Mouse (Mus musculus) kidney, postnatal 10 days (tissue): ENCODE results near the gene Crb2.

Experiments used
- DNase-seq: peaks from one replicate; pipeline ENCODE4 v3.0.0; 2021; ENCODE audit warnings: mixed read lengths

Crb2 gene

GRCm38 (mm10) chr2:37776016-37776415 lies at the start of gene Crb2:
Crb2 (plus strand) TSS chr2:37776249.
- peak; percentile 47 for DNase-seq

DNA sequence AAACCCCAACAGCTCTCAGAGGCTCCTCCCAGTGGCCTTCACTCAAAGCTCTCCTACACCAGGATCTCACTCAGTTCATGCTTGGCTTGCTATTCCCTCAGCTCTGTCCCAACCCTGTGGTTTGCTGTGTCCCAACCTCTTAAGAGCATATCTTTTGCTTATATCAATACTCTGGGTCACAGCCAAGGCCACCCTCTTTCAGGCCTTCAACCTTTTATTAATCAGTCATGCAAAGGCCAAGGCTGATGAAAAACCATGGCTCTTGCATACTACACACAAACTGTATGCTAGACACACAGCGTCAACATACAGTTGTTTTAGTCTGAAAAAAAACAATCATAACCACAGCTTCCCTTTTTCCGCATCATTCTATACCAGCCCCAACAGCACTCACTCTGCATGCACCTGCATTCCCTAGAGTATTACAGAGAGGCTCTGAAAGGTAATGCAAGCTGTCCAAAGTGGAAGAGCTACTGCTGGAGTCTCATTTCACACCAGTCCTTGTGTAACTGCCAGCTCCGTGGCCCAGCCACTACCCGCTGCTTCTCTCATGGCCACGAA lies 44.7 kb upstream of the Crb2 start:
- no peak for DNase-seq

GRCm38 (mm10) chr2:37734979-37735806 lies 40.9 kb upstream of the Crb2 start:
- peak; percentile 46 for DNase-seq

- DNase-seq = no peak
Observed at GRCm38 (mm10) chr2:37735807-37736188, 40.3 kb upstream of the Crb2 start.

GRCm38 (mm10) chr2:37741806-37742554 lies 34.1 kb upstream of the Crb2 start:
- no peak for DNase-seq

- no peak for DNase-seq
Observed at GRCm38 (mm10) chr2:37744773-37745395, 31.2 kb upstream of the Crb2 start.

DNA sequence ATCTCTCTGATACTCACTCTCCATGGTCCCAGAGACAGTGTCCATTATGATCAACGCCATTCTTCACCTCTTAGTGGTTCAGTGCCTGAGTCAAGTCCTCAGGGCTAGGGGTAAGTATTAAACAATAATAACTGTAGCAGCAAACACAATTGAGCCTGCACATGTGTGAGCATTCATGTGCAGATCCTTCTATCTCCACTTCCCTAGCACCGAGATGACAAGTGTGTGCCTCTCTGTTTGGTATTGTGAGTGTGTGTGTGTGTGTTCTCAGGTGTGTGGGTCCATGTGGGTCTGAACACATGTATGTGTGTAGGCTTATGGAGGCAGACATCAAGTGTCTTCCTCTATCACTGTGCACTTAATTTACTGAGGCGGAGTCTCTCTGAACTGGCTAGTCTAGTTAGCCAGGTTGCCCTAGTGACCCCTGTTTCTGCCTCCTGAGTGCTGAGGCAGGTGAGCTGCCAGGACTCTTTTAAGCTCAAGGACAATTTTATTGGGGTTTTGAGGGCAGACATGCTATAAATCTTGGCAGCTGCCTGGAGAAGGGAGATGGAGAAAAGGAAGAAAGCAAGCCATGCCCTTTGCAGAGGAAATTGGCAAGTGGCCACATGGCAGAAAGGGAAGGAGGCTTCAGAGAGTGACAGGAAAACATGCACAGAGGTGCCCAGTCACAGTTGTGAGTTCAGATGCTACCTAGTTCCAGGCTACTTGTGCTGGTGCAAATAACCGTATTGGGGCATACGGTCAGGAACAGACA lies 29.6 kb upstream of the Crb2 start:
- DNase-seq = no peak

DNA sequence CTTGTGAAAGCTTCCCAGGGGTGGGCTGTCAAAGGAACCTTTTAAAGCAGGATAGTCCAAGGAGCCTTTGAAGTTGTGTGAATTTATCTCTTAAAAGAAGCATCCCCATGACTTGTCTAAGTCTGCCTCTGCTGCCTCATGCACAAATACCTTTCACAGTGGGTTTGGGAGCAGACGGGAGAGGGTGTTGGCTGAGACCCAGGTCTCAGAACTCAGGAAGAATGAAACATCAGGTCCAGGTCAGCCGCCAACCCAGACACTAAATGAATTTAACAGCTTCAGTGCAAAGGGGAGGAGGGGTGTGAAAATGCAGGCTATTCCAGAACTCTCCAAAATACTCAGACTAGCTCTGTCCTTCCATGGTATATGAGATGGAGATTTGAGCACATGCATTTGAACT lies 28.1 kb upstream of the Crb2 start:
- DNase-seq = no peak

DNA sequence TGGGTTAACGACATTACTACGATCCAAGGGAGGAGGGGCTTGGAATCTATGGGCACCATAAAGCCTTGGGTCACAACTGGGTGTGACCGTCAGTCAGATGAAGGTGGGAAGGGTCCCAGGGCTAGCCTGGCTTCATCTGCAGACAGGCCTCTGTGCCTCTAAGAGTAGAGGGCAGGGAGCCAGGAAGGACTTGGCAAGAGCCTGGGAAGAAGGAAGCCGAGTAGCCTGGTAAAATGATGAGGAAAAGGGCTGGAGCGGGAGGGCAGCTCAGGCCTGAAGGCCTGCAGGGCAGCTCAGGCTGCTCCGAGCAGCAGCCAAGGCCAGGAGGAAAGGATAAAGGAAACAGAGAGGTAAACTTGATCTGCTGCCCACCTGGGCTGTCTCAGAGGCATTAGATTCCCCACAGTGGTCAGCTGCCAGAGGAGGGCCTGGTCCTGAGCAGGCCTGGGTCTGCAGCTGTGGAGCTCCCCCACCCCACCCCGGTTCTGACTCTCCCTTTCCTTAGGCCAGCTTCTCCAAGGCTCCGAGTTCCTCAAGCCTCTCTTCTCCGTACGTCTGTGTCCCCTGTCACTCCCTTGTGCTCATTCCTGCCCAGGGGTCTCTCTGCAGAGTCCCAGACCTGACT lies 27.5 kb upstream of the Crb2 start:
- peak; percentile 57 for DNase-seq

GRCm38 (mm10) chr2:37749323-37749722 lies 26.7 kb upstream of the Crb2 start:
- DNase-seq = no peak

DNA sequence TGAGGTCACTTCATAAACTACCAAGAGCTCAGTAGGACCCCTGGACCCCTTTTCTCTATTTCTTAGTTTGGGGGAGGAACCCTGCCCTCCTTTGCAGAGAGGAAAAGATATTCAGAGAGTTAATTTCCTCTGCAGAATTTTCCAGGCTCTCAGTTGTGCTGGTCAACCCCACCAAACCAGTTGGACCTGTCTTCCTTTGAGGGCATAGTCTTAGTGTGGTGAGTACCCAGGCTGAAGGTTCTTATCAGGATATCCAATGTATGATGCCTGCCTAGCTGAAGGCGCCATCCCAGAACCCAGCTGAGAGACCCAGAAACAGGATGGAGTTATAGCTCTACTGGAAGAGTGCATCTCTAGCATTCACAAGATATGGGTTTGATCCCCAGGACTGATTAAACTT lies 24.9 kb upstream of the Crb2 start:
- DNase-seq = no peak

GRCm38 (mm10) chr2:37756220-37756930 lies 19.7 kb upstream of the Crb2 start:
- no peak for DNase-seq

DNA sequence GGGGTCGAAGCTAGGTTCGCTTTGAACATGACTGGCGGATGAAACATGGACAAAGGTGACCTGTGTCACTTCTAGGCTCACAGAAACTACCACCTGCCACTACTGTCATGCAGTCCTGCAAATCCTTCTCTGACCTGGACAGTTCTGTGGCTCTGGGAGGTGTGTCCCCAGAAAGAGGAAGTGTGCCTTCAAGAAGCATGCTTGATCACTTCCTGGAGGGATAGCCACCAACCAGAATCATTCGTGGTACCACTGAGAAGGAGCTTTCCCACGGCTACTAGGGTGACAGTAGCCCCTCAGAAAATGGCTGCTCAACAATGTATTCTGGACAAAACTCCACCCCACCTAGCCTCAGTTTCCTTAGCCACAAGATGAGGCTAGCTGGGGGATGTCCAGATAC lies 19.0 kb upstream of the Crb2 start:
- DNase-seq = no peak

GRCm38 (mm10) chr2:37757784-37758183 lies 18.3 kb upstream of the Crb2 start:
- DNase-seq = no peak

DNA sequence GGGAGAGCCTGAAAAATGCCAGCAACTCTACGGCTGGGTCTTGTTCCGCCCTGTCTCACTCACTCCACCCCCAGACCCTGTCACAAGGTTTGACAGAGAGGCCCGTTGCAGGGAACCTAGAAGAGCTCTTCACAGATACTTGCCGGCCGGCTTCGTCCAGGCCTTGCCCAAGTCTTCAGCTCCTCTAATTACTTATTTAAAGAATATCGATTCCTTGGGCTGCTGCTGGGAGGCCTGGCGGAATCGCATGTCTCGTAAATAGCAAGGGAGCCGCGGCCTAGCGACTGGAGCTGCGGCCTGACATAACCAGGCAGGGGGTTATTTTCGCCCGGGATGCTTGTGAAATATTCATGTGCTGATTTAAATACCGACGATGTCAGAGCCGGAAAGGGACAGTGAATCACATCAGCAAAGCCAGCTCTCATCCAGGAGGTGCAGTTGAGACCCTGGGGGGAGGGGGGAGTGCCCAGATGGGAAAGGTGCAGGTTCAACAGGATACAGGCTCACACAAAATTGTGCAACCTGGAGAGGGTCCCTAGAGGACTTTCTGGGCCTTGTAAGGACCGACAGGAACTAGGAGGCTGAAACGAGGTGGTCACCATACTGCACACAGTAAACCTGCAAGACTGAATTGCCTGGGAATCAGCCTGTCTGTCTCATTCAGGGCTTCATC lies 17.6 kb upstream of the Crb2 start:
- no peak for DNase-seq

- DNase-seq = no peak
Observed at GRCm38 (mm10) chr2:37760633-37761032, 15.4 kb upstream of the Crb2 start.

- peak; percentile 39 for DNase-seq
Observed at GRCm38 (mm10) chr2:37763638-37764037, 12.4 kb upstream of the Crb2 start.

- DNase-seq = no peak
Observed at GRCm38 (mm10) chr2:37764514-37764913, 11.5 kb upstream of the Crb2 start.

DNA sequence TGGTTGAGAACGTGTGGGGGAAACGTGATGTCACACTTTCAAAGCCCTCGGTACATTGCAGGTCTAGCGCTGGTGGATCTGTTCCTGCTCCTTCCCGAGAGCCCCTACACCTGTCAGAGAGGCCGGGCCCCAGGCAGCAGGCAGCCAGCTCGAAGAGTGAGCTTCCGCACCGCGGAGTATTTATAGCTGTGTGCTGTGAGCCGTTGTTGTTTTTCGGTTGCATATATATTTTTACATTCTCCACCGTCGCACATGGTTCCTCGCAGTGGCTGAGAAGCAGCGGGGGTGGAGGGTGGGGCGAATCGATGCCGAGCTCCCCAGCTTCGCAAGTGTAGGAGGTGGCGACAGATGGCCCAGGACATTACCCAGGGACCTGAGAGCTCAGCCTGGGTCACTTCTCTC lies 11.0 kb upstream of the Crb2 start:
- no peak for DNase-seq

DNA sequence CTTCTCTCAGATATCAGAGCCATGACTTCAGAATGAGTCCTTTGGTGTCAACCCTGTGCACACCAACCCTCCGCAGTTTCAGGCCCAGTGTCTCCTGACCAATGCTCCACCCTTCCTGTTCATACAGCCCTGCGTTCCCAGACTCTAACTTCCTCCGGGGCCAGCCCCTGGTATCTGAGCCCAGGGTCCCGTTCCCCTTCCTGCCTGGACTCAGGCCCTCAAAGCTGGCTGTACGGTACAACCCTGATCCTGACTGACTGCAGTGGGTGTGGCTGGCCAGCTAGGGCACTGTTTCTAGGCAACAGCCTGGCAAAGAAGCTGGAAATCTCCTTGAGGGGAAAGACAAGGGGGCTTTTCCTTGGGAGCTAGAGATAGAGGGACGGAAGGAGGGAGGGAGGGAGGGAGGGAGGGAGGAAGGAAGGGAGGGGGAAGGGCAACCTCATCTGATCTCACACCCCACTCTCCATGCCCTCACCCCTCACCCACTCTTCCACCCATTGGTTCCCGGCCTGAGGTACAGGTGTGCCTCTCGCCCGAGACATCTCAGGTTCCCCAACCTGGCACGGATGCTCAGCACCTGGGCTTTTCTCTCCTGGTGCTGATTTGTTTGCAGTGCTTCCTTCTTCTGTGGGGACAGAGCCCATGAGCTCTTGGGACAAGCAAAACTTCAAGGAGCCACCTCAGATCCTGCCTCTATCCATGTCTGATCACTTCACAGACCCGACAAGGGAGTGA lies 9.9 kb upstream of the Crb2 start:
- peak; percentile 34 for DNase-seq
